Comparison of ENCODE assay signal across 12 mouse cellular contexts in genomic region chr4:134246256-134246655, GRCm38 (mm10). TPM values are rescaled to one million over a fixed set of nuclear protein-coding genes. Genes with fewer than 3 reads are reported as not detected.
DNase-seq lines count a peak whose midpoint lies in the region; ATAC-seq and TF ChIP-seq lines count a peak whose summit lies in the region.
"Had no signal": no experiment of that assay in that cellular context is flagged by ENCODE, and none has a peak within 500 bp of the region (broad histone marks: within the 10 kb centered on the region; RNA-seq: fewer than 3 reads in every experiment).

No protein-coding gene starts in this region.

- H3K4me2 ChIP-seq in forebrain, embryonic 14.5 days (ENCODE audit: low read length) = no peak overlapping the region
- H3K4me2 ChIP-seq in kidney, embryonic 16.5 days (replicated peaks; ENCODE audit: low read depth, low read length) = peak overlapping the region; percentile 95

- no peak for ATAC-seq in forebrain, embryonic 14.5 days
- ATAC-seq in kidney, embryonic 16.5 days (ENCODE audit: low FRiP score, low TSS enrichment) = no peak
- no peak for ATAC-seq in megakaryocyte, adult 5-6 weeks (ENCODE audit: poor library complexity, severe bottlenecking)

- H3K27me3 ChIP-seq in E14TG2a.4 (ENCODE audit: insufficient read depth, low read length) = peaks cover 51% of the 10 kb centered on the region
- peaks cover 29% of the 10 kb centered on the region for H3K27me3 ChIP-seq in forebrain, embryonic 14.5 days (replicated peaks; ENCODE audit: control insufficient read depth, insufficient read depth, low read length)
- peaks cover 38% of the 10 kb centered on the region for H3K27me3 ChIP-seq in kidney, embryonic 16.5 days (ENCODE audit: insufficient read depth, low read length)

- peak; percentile 37 for DNase-seq in cerebellum, adult 9-10 months
- no peak for DNase-seq in cerebellum, adult 11-12 months
- peak; percentile 51 for DNase-seq in forebrain, embryonic 14.5 days (ENCODE audit: low spot score)
- DNase-seq in layer of hippocampus, adult 9-10 months (ENCODE audit: low spot score) = no peak
- DNase-seq in right cerebral cortex, postnatal 14 days = no peak

- H3K4me1 ChIP-seq in E14TG2a.4 (replicated peaks; ENCODE audit: low read depth, low read length) = peaks cover 69% of the 10 kb centered on the region
- H3K4me1 ChIP-seq in forebrain, embryonic 14.5 days (ENCODE audit: control insufficient read depth, insufficient read depth, low read length) = peaks cover 18% of the 10 kb centered on the region
- H3K4me1 ChIP-seq in kidney, embryonic 16.5 days (ENCODE audit: insufficient read depth, low read length) = peaks cover 36% of the 10 kb centered on the region

- 33% methylated on average over 4 of the region's 4 CpGs for WGBS in forebrain, embryonic 14.5 days
- 42% methylated on average over 4 of the region's 4 CpGs for WGBS in kidney, embryonic 16.5 days

- no peak overlapping the region for H3K27ac ChIP-seq in forebrain, embryonic 14.5 days (ENCODE audit: low read depth, low read length)
- H3K27ac ChIP-seq in kidney, embryonic 16.5 days (ENCODE audit: low read length) = no peak overlapping the region
- H3K27ac ChIP-seq: intestine, embryonic 15.5 days had no signal

- no peak overlapping the region for H3K9ac ChIP-seq in forebrain, embryonic 14.5 days (ENCODE audit: low read length)
- no peak overlapping the region for H3K9ac ChIP-seq in kidney, embryonic 16.5 days (replicated peaks; ENCODE audit: low read length)

- peak overlapping the region; percentile 90; the same call in 1 of the 2 replicates for H3K4me3 ChIP-seq in E14TG2a.4 (replicated peaks; ENCODE audit: low read length)
- H3K4me3 ChIP-seq in forebrain, embryonic 14.5 days (ENCODE audit: low read depth, low read length) = no peak overlapping the region
- H3K4me3 ChIP-seq in kidney, embryonic 16.5 days (ENCODE audit: low read length) = no peak overlapping the region

- no peak for TF ChIP-seq CTCF in E14TG2a.4 (conservative IDR thresholded peaks at IDR 0.05; ENCODE audit: low read length)

- peaks cover 23% of the 10 kb centered on the region for H3K36me3 ChIP-seq in E14TG2a.4 (ENCODE audit: insufficient read depth, low read length)
- H3K36me3 ChIP-seq in forebrain, embryonic 14.5 days (ENCODE audit: control insufficient read depth, insufficient read depth, low read length) = no peaks in the 10 kb centered on the region
- 0 out of 2 replicates have a peak, but pooled peaks cover 5% of the 10 kb centered on the region for H3K36me3 ChIP-seq in kidney, embryonic 16.5 days (ENCODE audit: insufficient read depth, low read length)
- H3K36me3 ChIP-seq: heart, embryonic 12.5 days; intestine, embryonic 15.5 days had no signal

- no peaks in the 10 kb centered on the region for H3K9me3 ChIP-seq in E14TG2a.4 (ENCODE audit: low read length)
- H3K9me3 ChIP-seq in forebrain, embryonic 14.5 days (replicated peaks; ENCODE audit: control insufficient read depth, low read length) = no peaks in the 10 kb centered on the region
- no peaks in the 10 kb centered on the region for H3K9me3 ChIP-seq in kidney, embryonic 16.5 days (ENCODE audit: low read length)
- H3K9me3 ChIP-seq: heart, embryonic 12.5 days; intestine, embryonic 15.5 days had no signal

RNA-seq across cellular contexts. Expression of gene Gm30191, which starts 0.5 kb away (rescaled TPM):
- polyA plus RNA-seq in forebrain, embryonic 14.5 days (2014; fragmentation: Nextera tagmentation; extraction: Ambion mirVana) = not detected in 2 replicates
- not detected in 2 replicates for polyA plus RNA-seq in kidney, embryonic 16.5 days (2015; fragmentation: Nextera tagmentation; extraction: Ambion mirVana)
- total RNA-seq in megakaryocyte, adult 5-6 weeks (2015) = not detected in 2 replicates
- total RNA-seq in megakaryocyte, adult 5-6 weeks (2017) = not detected in 2 replicates
- total RNA-seq: left cerebral cortex, adult 8-10 months had no signal
- polyA plus RNA-seq: heart, embryonic 12.5 days; intestine, embryonic 15.5 days; liver, embryonic 16.5 days had no signal

RNA-seq across cellular contexts. Expression of gene Zfp593, which starts 0.9 kb away (rescaled TPM):
- 14.4 and 15.8 TPM in 2 replicates for polyA plus RNA-seq in forebrain, embryonic 14.5 days (2014; fragmentation: Nextera tagmentation; extraction: Ambion mirVana)
- polyA plus RNA-seq in kidney, embryonic 16.5 days (2015; fragmentation: Nextera tagmentation; extraction: Ambion mirVana) = 15.0 and 15.8 TPM in 2 replicates
- total RNA-seq in megakaryocyte, adult 5-6 weeks (2015) = 3.5 and 4.6 TPM in 2 replicates
- total RNA-seq in megakaryocyte, adult 5-6 weeks (2017) = 3.8 and 5.9 TPM in 2 replicates

RNA-seq across cellular contexts. Expression of gene E130218I03Rik, which starts 2.8 kb away (rescaled TPM):
- 0.17 TPM in 1 of 2 replicates, not detected in the other for polyA plus RNA-seq in forebrain, embryonic 14.5 days (2014; fragmentation: Nextera tagmentation; extraction: Ambion mirVana)
- 0.62 and 0.67 TPM in 2 replicates for polyA plus RNA-seq in kidney, embryonic 16.5 days (2015; fragmentation: Nextera tagmentation; extraction: Ambion mirVana)
- total RNA-seq in megakaryocyte, adult 5-6 weeks (2015) = not detected in 2 replicates
- not detected in 2 replicates for total RNA-seq in megakaryocyte, adult 5-6 weeks (2017)
- total RNA-seq: left cerebral cortex, adult 8-10 months had no signal

RNA-seq across cellular contexts. Expression of gene Grrp1, which starts 7.7 kb away (rescaled TPM):
- 10.1 and 11.6 TPM in 2 replicates for polyA plus RNA-seq in forebrain, embryonic 14.5 days (2014; fragmentation: Nextera tagmentation; extraction: Ambion mirVana)
- 12.2 and 12.8 TPM in 2 replicates for polyA plus RNA-seq in kidney, embryonic 16.5 days (2015; fragmentation: Nextera tagmentation; extraction: Ambion mirVana)
- not detected in 2 replicates for total RNA-seq in megakaryocyte, adult 5-6 weeks (2015)
- not detected in 2 replicates for total RNA-seq in megakaryocyte, adult 5-6 weeks (2017)

RNA-seq across cellular contexts. Expression of gene Cnksr1, which starts 8.1 kb away (rescaled TPM):
- 0.36 TPM in 1 of 2 replicates, not detected in the other for polyA plus RNA-seq in forebrain, embryonic 14.5 days (2014; fragmentation: Nextera tagmentation; extraction: Ambion mirVana)
- polyA plus RNA-seq in kidney, embryonic 16.5 days (2015; fragmentation: Nextera tagmentation; extraction: Ambion mirVana) = 9.6 and 10.9 TPM in 2 replicates
- total RNA-seq in megakaryocyte, adult 5-6 weeks (2015) = 0.11 TPM in 1 of 2 replicates, not detected in the other
- not detected in 2 replicates for total RNA-seq in megakaryocyte, adult 5-6 weeks (2017)

Comparison
In these comparisons a context has a peak if more than half of its experiments do, and no peak if none do; other contexts are left out.
1. DNase-seq: peak in cerebellum, adult 9-10 months (single experiment) and forebrain, embryonic 14.5 days (single experiment); none in cerebellum, adult 11-12 months (single experiment), layer of hippocampus, adult 9-10 months (single experiment) and right cerebral cortex, postnatal 14 days (single experiment).